Mouse (Mus musculus) adrenal gland, adult 8-10 months (tissue): ENCODE data around the gene Liph. TPM values are rescaled to one million over a fixed set of nuclear protein-coding genes. Genes with fewer than 3 reads are reported as not detected.
"Not testable (repeated sequence)": the region's sequence is repeated elsewhere in the genome, so short reads cannot be mapped to it uniquely, and the experiment has no call there.

ENCODE experiments used
- DNase-seq: peaks from one replicate; pipeline ENCODE4 v3.0.0; 2022
- total RNA-seq, 4 experiments: library from RNA; stranded (reverse); gene quantifications; 2 replicates each; pipeline ENCODE4 v1.2.4; 2022

The Liph gene
- total RNA-seq: under 1 TPM; 0.13 to 0.31 (median 0.14) TPM

- DNase-seq: no peak
Measured at GRCm38 (mm10) chr16:21995304-21995703, at the start of gene Liph. TSS of gene Liph (minus strand) at chr16:21995663.

GRCm38 (mm10) chr16:22043830-22044229, 48.4 kb upstream of the Liph start:
- DNase-seq: no peak

- no peak for DNase-seq
Measured at GRCm38 (mm10) chr16:22039978-22040377, 44.5 kb upstream of the Liph start.

GRCm38 (mm10) chr16:22038554-22038953, 43.1 kb upstream of the Liph start:
- no peak for DNase-seq

GRCm38 (mm10) chr16:22027474-22027873, 32.0 kb upstream of the Liph start:
- no peak for DNase-seq

GRCm38 (mm10) chr16:22022122-22022521, 26.7 kb upstream of the Liph start:
- no peak for DNase-seq

- no peak for DNase-seq
Measured at GRCm38 (mm10) chr16:22015569-22015968, 20.1 kb upstream of the Liph start.

- DNase-seq: no peak
Measured at GRCm38 (mm10) chr16:22009596-22009995, 14.1 kb upstream of the Liph start.

GRCm38 (mm10) chr16:22009099-22009584, 13.7 kb upstream of the Liph start, which contains the start of gene Senp2:
TSS of gene Senp2 (plus strand) at chr16:22009484.
- peak; percentile 100 for DNase-seq

- DNase-seq: no peak
Measured at GRCm38 (mm10) chr16:22001606-22002005, 6.1 kb upstream of the Liph start.

- no peak for DNase-seq
Measured at GRCm38 (mm10) chr16:22001172-22001571, 5.7 kb upstream of the Liph start.

- no peak for DNase-seq
Measured at GRCm38 (mm10) chr16:21999941-22000690, 4.7 kb upstream of the Liph start.

GRCm38 (mm10) chr16:21998061-21998460, 2.6 kb upstream of the Liph start:
- DNase-seq: peak; percentile 58

- no peak for DNase-seq
Measured at GRCm38 (mm10) chr16:21996881-21997641, 1.6 kb upstream of the Liph start.

- DNase-seq: no peak
Measured at GRCm38 (mm10) chr16:21996402-21996801, 939 bp upstream of the Liph start.

GRCm38 (mm10) chr16:21991774-21992173, 3.7 kb downstream of the Liph start:
- DNase-seq: no peak

GRCm38 (mm10) chr16:21990893-21991292, 4.6 kb downstream of the Liph start:
- DNase-seq: not testable (repeated sequence)

GRCm38 (mm10) chr16:21987956-21988355, 7.5 kb downstream of the Liph start:
- DNase-seq: no peak

- no peak for DNase-seq
Measured at GRCm38 (mm10) chr16:21986191-21986590, 9.3 kb downstream of the Liph start.

- no peak for DNase-seq
Measured at GRCm38 (mm10) chr16:21984091-21984490, 11.4 kb downstream of the Liph start.

GRCm38 (mm10) chr16:21983581-21983980, 11.9 kb downstream of the Liph start:
- DNase-seq: no peak

- no peak for DNase-seq
Measured at GRCm38 (mm10) chr16:21983146-21983545, 12.3 kb downstream of the Liph start.

GRCm38 (mm10) chr16:21977347-21977746, 18.1 kb downstream of the Liph start:
- DNase-seq: no peak

- DNase-seq: no peak
Measured at GRCm38 (mm10) chr16:21976203-21976602, 19.3 kb downstream of the Liph start.
